In the genomic region with DNA sequence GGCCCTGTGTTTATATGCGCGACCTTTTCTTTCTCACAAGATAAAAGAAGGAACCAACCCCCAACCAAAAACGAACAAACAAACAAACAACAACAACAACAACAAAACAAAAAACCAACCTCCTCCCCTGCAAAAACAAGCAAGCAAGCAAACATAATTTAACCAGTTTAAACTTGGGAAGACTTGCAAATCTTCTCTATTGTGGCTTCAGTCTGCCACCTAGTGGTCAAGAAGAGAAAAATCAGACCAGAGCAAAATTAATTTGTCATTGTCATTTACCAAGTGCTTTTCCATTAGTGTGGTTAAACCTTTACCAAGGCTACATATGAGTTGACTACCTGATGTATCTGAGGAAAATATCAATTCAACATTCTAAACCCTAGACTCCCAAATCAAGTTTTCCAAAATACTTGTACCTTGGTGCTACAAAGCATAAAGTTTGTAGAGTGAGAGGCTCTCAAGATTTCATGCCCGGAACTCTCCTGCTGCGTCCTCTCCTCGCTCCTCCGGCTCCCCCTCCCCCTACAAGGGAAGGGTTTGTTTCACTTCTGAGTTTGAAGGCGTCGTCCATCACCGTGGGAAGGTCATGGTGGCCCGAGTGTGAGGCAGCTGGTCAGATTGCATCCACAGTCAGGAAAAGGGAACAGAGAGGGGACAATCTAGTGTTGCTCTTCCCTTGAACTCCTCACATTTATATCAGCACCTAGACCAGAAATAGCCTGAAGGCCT, we compare ENCODE assay signal across 8 mouse cellular contexts. TPM values are rescaled to one million over a fixed set of nuclear protein-coding genes. Genes with fewer than 3 reads are reported as not detected.
DNase-seq lines count a peak whose midpoint lies in the region; ATAC-seq lines count a peak whose summit lies in the region.

No protein-coding gene starts in this region.

- no peak overlapping the region for H3K27ac ChIP-seq in forebrain, embryonic 14.5 days (ENCODE audit: low read depth, low read length)
- H3K27ac ChIP-seq in forebrain, embryonic 16.5 days (ENCODE audit: low read length): no peak overlapping the region
- no peak overlapping the region for H3K27ac ChIP-seq in neural tube, embryonic 12.5 days

- H3K9ac ChIP-seq in forebrain, embryonic 14.5 days (ENCODE audit: low read length): no peak overlapping the region
- no peak overlapping the region for H3K9ac ChIP-seq in forebrain, embryonic 16.5 days (replicated peaks; ENCODE audit: low read depth, low read length)
- no peak overlapping the region for H3K9ac ChIP-seq in neural tube, embryonic 12.5 days

- no peak overlapping the region for H3K4me3 ChIP-seq in forebrain, embryonic 14.5 days (ENCODE audit: low read depth, low read length)
- H3K4me3 ChIP-seq in forebrain, embryonic 16.5 days (replicated peaks; ENCODE audit: low read length): no peak overlapping the region
- no peak overlapping the region for H3K4me3 ChIP-seq in neural tube, embryonic 12.5 days

- 0 out of 2 replicates have a peak, but pooled peaks have one; percentile 32 for ATAC-seq in forebrain, embryonic 14.5 days
- no peak for ATAC-seq in forebrain, embryonic 16.5 days
- 0 out of 2 replicates have a peak, but pooled peaks have one; percentile 21 for ATAC-seq in neural tube, embryonic 12.5 days (ENCODE audit: low FRiP score, low read depth)

- no peaks in the 10 kb centered on the region for H3K9me3 ChIP-seq in forebrain, embryonic 14.5 days (replicated peaks; ENCODE audit: control insufficient read depth, low read length)
- H3K9me3 ChIP-seq in forebrain, embryonic 16.5 days (ENCODE audit: control insufficient read depth, low read length): no peaks in the 10 kb centered on the region
- no peaks in the 10 kb centered on the region for H3K9me3 ChIP-seq in neural tube, embryonic 12.5 days

- intact Hi-C loops in heart, postnatal 10 days (cut with DNase I): loop anchor here (1.0 to 2.0 kb wide), 2 partner anchors 48 to 259 kb away; no protein-coding TSS in a partner anchor

- H3K4me2 ChIP-seq in forebrain, embryonic 14.5 days (ENCODE audit: low read length): no peak overlapping the region
- H3K4me2 ChIP-seq in forebrain, embryonic 16.5 days (ENCODE audit: low read length): no peak overlapping the region
- H3K4me2 ChIP-seq in neural tube, embryonic 12.5 days (replicated peaks): no peak overlapping the region

- peak; percentile 79 for DNase-seq in forebrain, embryonic 14.5 days (ENCODE audit: low spot score)
- no peak for DNase-seq in neural tube, embryonic 10.5 days (ENCODE audit: extremely low spot score, low spot score)
- peak; percentile 34 to 38 for DNase-seq in heart, postnatal 10 days
- DNase-seq in monocyte, adult 2 months (ENCODE audit: low read depth in 1 of 2, low spot score in 2 of 2): peak; percentile 36 to 46
- DNase-seq in right cerebral cortex, postnatal 36 days (ENCODE audit: low spot score in 2 of 2): no peak
- DNase-seq in layer of hippocampus, adult 8-10 months (ENCODE audit: low spot score in 2 of 2): no peak

- H3K27me3 ChIP-seq in forebrain, embryonic 14.5 days (replicated peaks; ENCODE audit: control insufficient read depth, insufficient read depth, low read length): no peaks in the 10 kb centered on the region
- H3K27me3 ChIP-seq in forebrain, embryonic 16.5 days (replicated peaks; ENCODE audit: control insufficient read depth, insufficient read depth, low read length): no peaks in the 10 kb centered on the region
- no peaks in the 10 kb centered on the region for H3K27me3 ChIP-seq in neural tube, embryonic 12.5 days (replicated peaks)

- no peaks in the 10 kb centered on the region for H3K4me1 ChIP-seq in forebrain, embryonic 14.5 days (ENCODE audit: control insufficient read depth, insufficient read depth, low read length)
- 0 out of 2 replicates have a peak, but pooled peaks cover 2% of the 10 kb centered on the region for H3K4me1 ChIP-seq in forebrain, embryonic 16.5 days (replicated peaks; ENCODE audit: control insufficient read depth, insufficient read depth, low read length)
- no peaks in the 10 kb centered on the region for H3K4me1 ChIP-seq in neural tube, embryonic 12.5 days

- WGBS in forebrain, embryonic 14.5 days: 24% methylated on average over 11 of the region's 11 CpGs
- WGBS in forebrain, embryonic 16.5 days: 22% methylated on average over 11 of the region's 11 CpGs
- 21% methylated on average over 11 of the region's 11 CpGs for WGBS in neural tube, embryonic 12.5 days

- H3K36me3 ChIP-seq in forebrain, embryonic 14.5 days (ENCODE audit: control insufficient read depth, insufficient read depth, low read length): no peaks in the 10 kb centered on the region
- no peaks in the 10 kb centered on the region for H3K36me3 ChIP-seq in forebrain, embryonic 16.5 days (ENCODE audit: control insufficient read depth, insufficient read depth)
- H3K36me3 ChIP-seq in neural tube, embryonic 12.5 days: no peaks in the 10 kb centered on the region

RNA-seq across cellular contexts. Expression of gene Rfc4, which starts 8.0 kb away (rescaled TPM):
- polyA plus RNA-seq in forebrain, embryonic 14.5 days (2014; fragmentation: Nextera tagmentation; extraction: Ambion mirVana): 82.7 and 110 TPM in 2 replicates
- 67.2 and 79.4 TPM in 2 replicates for polyA plus RNA-seq in forebrain, embryonic 16.5 days (2015; fragmentation: Nextera tagmentation; extraction: Ambion mirVana)
- polyA plus RNA-seq in neural tube, embryonic 12.5 days (2016; fragmentation: Nextera tagmentation; extraction: Ambion mirVana): 106 and 112 TPM in 2 replicates
- 10 to 100 TPM; 14.5 to 15.8 TPM for total RNA-seq in heart, postnatal 10 days (2021)
- total RNA-seq in layer of hippocampus, adult 8-10 months (2022): 1 to 10 TPM; 2.8 to 5.5 (median 4.3) TPM

RNA-seq across cellular contexts. Expression of gene Adipoq, which starts 10.8 kb away (rescaled TPM):
- not detected in 2 replicates for polyA plus RNA-seq in forebrain, embryonic 14.5 days (2014; fragmentation: Nextera tagmentation; extraction: Ambion mirVana)
- not detected in 2 replicates for polyA plus RNA-seq in forebrain, embryonic 16.5 days (2015; fragmentation: Nextera tagmentation; extraction: Ambion mirVana)
- not detected in 2 replicates for polyA plus RNA-seq in neural tube, embryonic 12.5 days (2016; fragmentation: Nextera tagmentation; extraction: Ambion mirVana)
- total RNA-seq in heart, postnatal 10 days (2021): 10 to 100 TPM; 12.9 to 37.4 TPM
- not detected for total RNA-seq in layer of hippocampus, adult 8-10 months (2022)

RNA-seq across cellular contexts. Expression of gene Eif4a2, which starts 28.3 kb away (rescaled TPM):
- polyA plus RNA-seq in forebrain, embryonic 14.5 days (2014; fragmentation: Nextera tagmentation; extraction: Ambion mirVana): 340 and 434 TPM in 2 replicates
- 378 and 390 TPM in 2 replicates for polyA plus RNA-seq in forebrain, embryonic 16.5 days (2015; fragmentation: Nextera tagmentation; extraction: Ambion mirVana)
- polyA plus RNA-seq in neural tube, embryonic 12.5 days (2016; fragmentation: Nextera tagmentation; extraction: Ambion mirVana): 223 and 248 TPM in 2 replicates
- 100 to 1,000 TPM; 228 to 269 TPM for total RNA-seq in heart, postnatal 10 days (2021)
- 100 to 1,000 TPM; 842 to 987 (median 891) TPM for total RNA-seq in layer of hippocampus, adult 8-10 months (2022)

Comparison
In these comparisons a context has a peak if more than half of its experiments do, and no peak if none do; other contexts are left out.
1. DNase-seq: peak in forebrain, embryonic 14.5 days (single experiment), heart, postnatal 10 days (2 of 2) and monocyte, adult 2 months (2 of 2); none in neural tube, embryonic 10.5 days (single experiment), right cerebral cortex, postnatal 36 days (0 of 2) and layer of hippocampus, adult 8-10 months (0 of 2).